Mouse (Mus musculus) cerebellum, postnatal 25 days (tissue): ENCODE measurements at regions not wholly inside any gene's neighbourhood (a gene's known extent, or its start where the extent isn't known, plus 50 kb on each side); places are given as distances from the start of the nearest gene placed in this dataset.
"Not testable (repeated sequence)": the region's sequence is repeated elsewhere in the genome, so short reads cannot be mapped to it uniquely, and the experiment has no call there.

Source experiments
- DNase-seq, 2 experiments: peaks; one replicate each; pipeline ENCODE4 v3.0.0; 2021; ENCODE audit warnings: mixed read lengths in 2 of 2

GRCm38 (mm10) chr13:72184116-72184845, 220.8 kb upstream of the Irx1 start:
- DNase-seq = no peak

- no peak for DNase-seq
These were observed 221.3 kb upstream of the Irx1 start for GRCm38 (mm10) chr13:72184846-72185118.

- DNase-seq = no peak
These were observed 232.4 kb upstream of the Irx1 start for GRCm38 (mm10) chr13:72195881-72196280.

GRCm38 (mm10) chr13:72198341-72199105, 235.0 kb upstream of the Irx1 start:
- DNase-seq = no peak

- no peak for DNase-seq
These were observed 246.0 kb upstream of the Irx1 start for GRCm38 (mm10) chr13:72209518-72209917.

GRCm38 (mm10) chr13:72209946-72210456, 246.5 kb upstream of the Irx1 start:
- DNase-seq = no peak

GRCm38 (mm10) chr13:72210474-72211309, 247.2 kb upstream of the Irx1 start:
- DNase-seq = no peak

GRCm38 (mm10) chr13:72211716-72212115, 248.2 kb upstream of the Irx1 start:
- no peak for DNase-seq

- DNase-seq = no peak
These were observed 249.2 kb upstream of the Irx1 start for GRCm38 (mm10) chr13:72212747-72213146.

- no peak for DNase-seq
These were observed 255.8 kb upstream of the Irx1 start for GRCm38 (mm10) chr13:72219329-72219728.

- DNase-seq = no peak
These were observed 263.6 kb upstream of the Irx1 start for GRCm38 (mm10) chr13:72227102-72227501.

- DNase-seq = no peak
These were observed 267.6 kb upstream of the Irx1 start for GRCm38 (mm10) chr13:72231032-72231591.

GRCm38 (mm10) chr13:72232080-72232479, 268.6 kb upstream of the Irx1 start:
- DNase-seq = no peak

GRCm38 (mm10) chr13:72241919-72242318, 278.4 kb upstream of the Irx1 start:
- no peak for DNase-seq

- no peak for DNase-seq
These were observed 286.9 kb upstream of the Irx1 start for GRCm38 (mm10) chr13:72250419-72250818.

GRCm38 (mm10) chr13:72253242-72253641, 289.7 kb upstream of the Irx1 start:
- not testable (repeated sequence) for DNase-seq

GRCm38 (mm10) chr13:72258794-72259193, 295.3 kb upstream of the Irx1 start:
- no peak for DNase-seq

- DNase-seq = no peak
These were observed 300.9 kb upstream of the Irx1 start for GRCm38 (mm10) chr13:72264416-72264815.

GRCm38 (mm10) chr13:72265116-72265515, 301.6 kb upstream of the Irx1 start:
- no peak for DNase-seq

- no peak for DNase-seq
These were observed 302.1 kb upstream of the Irx1 start for GRCm38 (mm10) chr13:72265650-72266049.

- no peak for DNase-seq
These were observed 302.7 kb upstream of the Irx1 start for GRCm38 (mm10) chr13:72266174-72266768.

- DNase-seq = no peak
These were observed 316.8 kb upstream of the Irx1 start for GRCm38 (mm10) chr13:72280343-72280742.

GRCm38 (mm10) chr13:72280871-72281270, 317.3 kb upstream of the Irx1 start:
- DNase-seq = no peak
